In genomic region chr15:84983721-84984120, GRCm38 (mm10) we compare ENCODE assay signal across 31 mouse cellular contexts. TPM values are rescaled to one million over a fixed set of nuclear protein-coding genes. Genes with fewer than 3 reads are reported as not detected.
A peak's percentile ranks its signal among the peaks of the same experiment; 100 is the strongest.
DNase-seq lines count a peak whose midpoint lies in the region; ATAC-seq and TF ChIP-seq lines count a peak whose summit lies in the region.
"Had no signal": no experiment of that assay in that cellular context is flagged by ENCODE, and none has a peak within 500 bp of the region (broad histone marks: within the 10 kb centered on the region; RNA-seq: fewer than 3 reads in every experiment).

No protein-coding gene starts in this region.

- CTCF ChIA-PET in Patski (lab: Charles Lee), result interaction anchor here (1.2 kb wide), 1 partner anchor 59 kb away, joined by 3 read pairs; no protein-coding TSS in a partner anchor

- TF ChIP-seq CTCF in layer of hippocampus, adult 2 months (conservative IDR thresholded peaks at IDR 0.05), result no peak
- TF ChIP-seq CTCF in Patski (IDR thresholded peaks at IDR 0.05), result no peak

- no peaks in the 10 kb centered on the region for H3K27me3 ChIP-seq in Patski
- H3K27me3 ChIP-seq: CH12.LX; embryonic facial prominence, embryonic 13.5 days; forebrain, embryonic 15.5 days; hindbrain, embryonic 12.5 days; hindbrain, embryonic 15.5 days had no signal

- H3K27ac ChIP-seq in layer of hippocampus, adult 2 months, result peak overlapping the region; percentile 40
- H3K27ac ChIP-seq: embryonic facial prominence, embryonic 10.5 days; embryonic facial prominence, embryonic 13.5 days; forebrain, embryonic 12.5 days; forebrain, embryonic 15.5 days; hindbrain, embryonic 12.5 days; hindbrain, embryonic 15.5 days had no signal

- H3K4me3 ChIP-seq in layer of hippocampus, adult 2 months, result peak overlapping the region; percentile 20; the same call in 1 of the 2 replicates
- H3K4me3 ChIP-seq: embryonic facial prominence, embryonic 10.5 days; embryonic facial prominence, embryonic 13.5 days; erythroblast, embryonic 14.5 days; forebrain, embryonic 12.5 days; forebrain, embryonic 15.5 days; hindbrain, embryonic 12.5 days; hindbrain, embryonic 15.5 days had no signal

- in situ Hi-C loops in Patski (cut with MboI; ENCODE audit: low pct_unique_long_range_greater_than_20kb), result no loop called here

- POLR2A ChIA-PET in Patski (lab: Charles Lee), result interaction anchor here (0.7 to 1.6 kb wide), 2 partner anchors 52 to 773 kb away, joined by 3 to 4 read pairs; no protein-coding TSS in a partner anchor

- ATAC-seq in Patski, result peak; percentile 28
- ATAC-seq: forebrain, embryonic 15.5 days had no signal

- DNase-seq in layer of hippocampus, adult 2 months (ENCODE audit: low spot score in 2 of 2), result no peak
- no peak for DNase-seq in layer of hippocampus, adult 11-12 months (ENCODE audit: low spot score)
- peak; percentile 54 for DNase-seq in ovary, postnatal 36 days (ENCODE audit: low spot score)
- no peak for DNase-seq in ovary, postnatal 10 days (ENCODE audit: low spot score)
- DNase-seq in 3134 (ENCODE audit: extremely low read depth, insufficient read length, low spot score) (peak; percentile 36), Patski (ENCODE audit: low read depth, low spot score) (no peak)
- DNase-seq in adrenal gland, postnatal 36 days, result no peak
- DNase-seq: adrenal gland, adult 2 months; cerebellum, adult 11-12 months; cerebellum, adult 8-10 months; cerebellum, postnatal 36 days; embryo, embryonic 11 days; gastrocnemius, postnatal 10 days; heart, adult 11 months had no signal

RNA-seq across cellular contexts. Expression of gene 5031439G07Rik, which starts 4.6 kb away (rescaled TPM):
- 10 to 100 TPM; 85.0 to 95.0 TPM for total RNA-seq in layer of hippocampus, adult 2 months (2021)
- polyA plus RNA-seq in Patski (2021), result 85.7 TPM
- total RNA-seq in adrenal gland, postnatal 36 days (2021), result 10 to 100 TPM; 33.3 to 34.0 TPM

RNA-seq across cellular contexts. Expression of gene Upk3a, which starts 33.2 kb away (rescaled TPM):
- total RNA-seq in layer of hippocampus, adult 2 months (2021), result not detected
- not detected for polyA plus RNA-seq in Patski (2021)
- total RNA-seq in adrenal gland, postnatal 36 days (2021), result not detected
- total RNA-seq: adrenal gland, adult 2 months; adrenal gland, postnatal 14 days; CH12.LX; G1E; gastrocnemius, postnatal 10 days; gastrocnemius, postnatal 4 days; heart, adult 8-10 months; heart, postnatal 25 days; hematopoietic stem cell, adult 5-6 weeks had no signal
- polyA plus RNA-seq: adrenal gland, adult 2 months; embryonic facial prominence, embryonic 10.5 days; erythroblast, embryonic 14.5 days; forebrain, embryonic 12.5 days; G1E; heart, embryonic 11.5 days; heart, embryonic 14.5 days; heart, postnatal 0 days had no signal

RNA-seq across cellular contexts. Expression of gene Fam118a, which starts 45.0 kb away (rescaled TPM):
- total RNA-seq in layer of hippocampus, adult 2 months (2021), result 10 to 100 TPM; 26.9 to 35.9 TPM
- polyA plus RNA-seq in Patski (2021), result 51.2 TPM
- total RNA-seq in adrenal gland, postnatal 36 days (2021), result 10 to 100 TPM in 1 of 2 experiments, 1 to 10 TPM in 1; 5.9 to 11.6 TPM

Comparison
In these comparisons a context has a peak if more than half of its experiments do, and no peak if none do; other contexts are left out.
1. DNase-seq: peak in ovary, postnatal 36 days (single experiment) and 3134 (single experiment); none in layer of hippocampus, adult 2 months (0 of 2), layer of hippocampus, adult 11-12 months (single experiment), ovary, postnatal 10 days (single experiment), Patski (single experiment) and adrenal gland, postnatal 36 days (0 of 2).